In the genomic region with DNA sequence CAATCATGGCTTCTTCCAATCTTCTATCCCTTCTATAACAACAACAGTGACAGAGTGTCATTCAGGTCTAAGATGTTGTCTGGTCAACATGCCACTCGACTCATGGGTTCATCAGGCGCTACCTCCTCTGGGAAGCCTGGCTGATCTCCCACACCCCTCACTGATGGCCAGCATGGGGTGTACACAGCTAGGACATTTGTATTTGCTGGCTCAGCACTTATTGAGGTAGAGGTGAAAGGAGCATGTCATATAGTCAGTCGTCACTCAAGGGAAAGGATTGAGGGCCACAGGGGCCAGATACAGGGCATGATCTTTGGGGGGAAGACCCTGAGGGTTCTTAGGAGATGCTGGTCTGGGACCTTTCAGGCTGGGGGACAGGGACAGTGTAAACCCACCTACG, we compare ENCODE assay signal across 18 mouse cellular contexts. TPM values are rescaled to one million over a fixed set of nuclear protein-coding genes. Genes with fewer than 3 reads are reported as not detected.
"Had no signal": no experiment of that assay in that cellular context is flagged by ENCODE, and none has a peak within 500 bp of the region (broad histone marks: within the 10 kb centered on the region; RNA-seq: fewer than 3 reads in every experiment).

No protein-coding gene starts in this region.

- H3K4me2 ChIP-seq: lung, embryonic 14.5 days; midbrain, embryonic 11.5 days; midbrain, embryonic 13.5 days; neural tube, embryonic 13.5 days; neural tube, embryonic 15.5 days had no signal

- H3K9ac ChIP-seq: lung, embryonic 14.5 days; midbrain, embryonic 13.5 days; neural tube, embryonic 13.5 days; neural tube, embryonic 15.5 days had no signal

- DNase-seq: lung, adult 18-20 months; lung, embryonic 14.5 days; lung, postnatal 10 days; lung, postnatal 4 days; right cerebral cortex, adult 18-20 months; right cerebral cortex, postnatal 25 days; right cerebral cortex, postnatal 4 days; spleen, adult 18-20 months; thymus, adult 18-20 months; thymus, postnatal 14 days; thymus, postnatal 36 days had no signal

- H3K36me3 ChIP-seq: midbrain, embryonic 13.5 days; neural tube, embryonic 13.5 days; neural tube, embryonic 15.5 days had no signal

- ATAC-seq: midbrain, embryonic 16.5 days had no signal

- H3K4me3 ChIP-seq: midbrain, embryonic 13.5 days; myocyte; neural tube, embryonic 13.5 days; neural tube, embryonic 15.5 days had no signal

- H3K9me3 ChIP-seq: midbrain, embryonic 13.5 days; neural tube, embryonic 13.5 days; neural tube, embryonic 15.5 days had no signal

- H3K27ac ChIP-seq: midbrain, embryonic 13.5 days; neural tube, embryonic 13.5 days; neural tube, embryonic 15.5 days had no signal

RNA-seq across cellular contexts. Expression of gene Clmn, which starts 44.9 kb away (rescaled TPM):
- total RNA-seq: megakaryocyte-erythroid progenitor cell, adult 5-6 weeks had no signal
